Mouse (Mus musculus) yolk sac, embryonic 10.5 days (tissue): ENCODE data around the gene Traf2.

Experiments
- DNase-seq: peaks from one replicate; pipeline ENCODE4 v3.0.0-alpha.2; 2017; ENCODE audit warnings: low spot score

Gene Traf2

GRCm38 (mm10) chr2:25493476-25493961 lies 53.2 kb downstream of the Traf2 start, which contains the start of gene Lcn12:
TSS of gene Lcn12 (minus strand) at chr2:25493911.
- DNase-seq, result no peak

- no peak for DNase-seq
These were observed 53.8 kb downstream of the Traf2 start for GRCm38 (mm10) chr2:25492988-25493387.

GRCm38 (mm10) chr2:25488671-25489068 lies 58.1 kb downstream of the Traf2 start:
- DNase-seq, result no peak

GRCm38 (mm10) chr2:25487965-25488670 lies 58.6 kb downstream of the Traf2 start:
- DNase-seq, result no peak

GRCm38 (mm10) chr2:25484901-25485647 lies 61.7 kb downstream of the Traf2 start:
- peak; percentile 86 for DNase-seq

- no peak for DNase-seq
These were observed 63.8 kb downstream of the Traf2 start for GRCm38 (mm10) chr2:25482969-25483368.

- DNase-seq, result no peak
These were observed 66.2 kb downstream of the Traf2 start for GRCm38 (mm10) chr2:25480541-25480940.

- no peak for DNase-seq
These were observed 67.0 kb downstream of the Traf2 start for GRCm38 (mm10) chr2:25479551-25480311.

- no peak for DNase-seq
These were observed 68.6 kb downstream of the Traf2 start for GRCm38 (mm10) chr2:25477967-25478675.

GRCm38 (mm10) chr2:25477541-25477940 lies 69.2 kb downstream of the Traf2 start:
- no peak for DNase-seq

- no peak for DNase-seq
These were observed 74.2 kb downstream of the Traf2 start for GRCm38 (mm10) chr2:25472550-25472949.

GRCm38 (mm10) chr2:25469969-25470368 lies 76.8 kb downstream of the Traf2 start, which contains the start of gene Ptgds:
TSS of gene Ptgds (minus strand) at chr2:25470046.
- DNase-seq, result no peak

- no peak for DNase-seq
These were observed 77.5 kb downstream of the Traf2 start for GRCm38 (mm10) chr2:25468962-25469915.
